8 mouse cellular contexts compared by ENCODE assay signal in the genomic region with DNA sequence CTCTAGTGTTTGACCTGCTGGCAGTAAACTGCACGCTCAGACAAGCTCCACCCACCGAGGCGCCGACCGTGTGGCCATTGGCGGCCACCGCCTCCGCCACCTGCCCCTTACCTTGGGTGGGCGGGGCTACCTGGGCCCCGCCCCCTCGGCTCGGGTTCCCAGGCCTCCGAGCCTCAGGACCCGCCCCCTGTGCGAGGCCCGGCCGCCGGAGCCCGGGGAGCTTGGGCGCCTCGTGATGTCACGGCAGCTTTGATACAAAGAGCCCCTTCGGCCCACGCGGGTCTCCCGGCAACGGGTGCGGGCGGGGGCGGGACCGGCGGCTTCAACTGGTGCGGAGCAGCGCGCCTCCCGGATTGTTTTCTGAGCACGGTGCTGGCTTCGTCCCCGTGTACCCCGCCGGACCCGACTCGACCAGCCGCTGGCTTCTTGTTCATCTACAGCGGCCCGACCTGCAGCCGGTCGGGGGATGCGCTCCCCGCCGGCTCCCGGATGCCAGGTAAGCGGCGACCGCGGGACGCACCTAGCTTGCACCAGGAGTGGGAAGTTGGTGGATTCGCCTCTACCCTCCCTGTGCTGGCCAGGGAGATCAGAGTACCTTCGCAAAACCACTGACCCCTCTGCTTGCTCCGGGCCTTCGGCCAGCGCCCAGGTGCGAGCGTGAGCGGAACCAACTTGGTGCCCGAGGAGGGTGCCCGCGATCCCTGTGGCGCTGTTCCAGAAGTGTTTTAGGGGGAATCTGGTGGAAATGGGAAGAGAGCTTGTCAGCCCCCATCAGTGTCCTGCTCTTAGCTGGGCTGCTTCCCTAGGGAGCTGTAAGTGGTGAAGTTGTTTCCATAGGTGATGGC.
A peak's percentile ranks its signal among the peaks of the same experiment; 100 is the strongest.
DNase-seq lines count a peak whose midpoint lies in the region; ATAC-seq and TF ChIP-seq lines count a peak whose summit lies in the region.

No protein-coding gene starts in this region.

- peak overlapping the region; percentile 48 for H3K4me3 ChIP-seq in intestine, postnatal 0 days (ENCODE audit: low read depth, low read length)
- peak overlapping the region; percentile 65 for H3K4me3 ChIP-seq in limb, embryonic 12.5 days (replicated peaks)
- H3K4me3 ChIP-seq in midbrain, embryonic 13.5 days (replicated peaks): peak overlapping the region; percentile 57

- H3K9me3 ChIP-seq in intestine, postnatal 0 days (ENCODE audit: control insufficient read depth): no peaks in the 10 kb centered on the region
- no peaks in the 10 kb centered on the region for H3K9me3 ChIP-seq in limb, embryonic 12.5 days
- H3K9me3 ChIP-seq in midbrain, embryonic 13.5 days: no peaks in the 10 kb centered on the region

- H3K27ac ChIP-seq in intestine, postnatal 0 days (ENCODE audit: low read depth, low read length): peak overlapping the region; percentile 17; the same call in 1 of the 2 replicates
- H3K27ac ChIP-seq in limb, embryonic 12.5 days: peak overlapping the region; percentile 83
- H3K27ac ChIP-seq in midbrain, embryonic 13.5 days: 0 out of 2 replicates have a peak overlapping the region, but pooled peaks have one; percentile 8

- WGBS in intestine, postnatal 0 days: under 1% methylated on average over 67 of the region's 69 CpGs
- under 1% methylated on average over 69 of the region's 69 CpGs for WGBS in limb, embryonic 12.5 days
- WGBS in midbrain, embryonic 13.5 days: under 1% methylated on average over 66 of the region's 69 CpGs

- peak; percentile 58 for DNase-seq in adrenal gland, adult 8-10 months
- DNase-seq in cerebellum, postnatal 14 days: peak; percentile 85 to 86
- DNase-seq in frontal cortex, postnatal 36 days (ENCODE audit: low spot score in 2 of 2): peak; percentile 71 to 79
- peak; percentile 42 for DNase-seq in spleen, adult 12 weeks (ENCODE audit: low spot score)

- TF ChIP-seq CTCF in intestine, postnatal 0 days (IDR thresholded peaks at IDR 0.05; ENCODE audit: low read depth): no peak

- no peaks in the 10 kb centered on the region for H3K36me3 ChIP-seq in intestine, postnatal 0 days (ENCODE audit: control insufficient read depth, insufficient read depth)
- no peaks in the 10 kb centered on the region for H3K36me3 ChIP-seq in limb, embryonic 12.5 days
- H3K36me3 ChIP-seq in midbrain, embryonic 13.5 days: no peaks in the 10 kb centered on the region

- H3K4me1 ChIP-seq in intestine, postnatal 0 days (replicated peaks; ENCODE audit: control insufficient read depth, insufficient read depth, low read length): no peaks in the 10 kb centered on the region
- peaks cover 35% of the 10 kb centered on the region for H3K4me1 ChIP-seq in limb, embryonic 12.5 days (replicated peaks)
- peaks cover 36% of the 10 kb centered on the region for H3K4me1 ChIP-seq in midbrain, embryonic 13.5 days (replicated peaks)

- H3K27me3 ChIP-seq in intestine, postnatal 0 days (replicated peaks; ENCODE audit: control insufficient read depth, insufficient read depth, low read length): no peaks in the 10 kb centered on the region
- H3K27me3 ChIP-seq in limb, embryonic 12.5 days: peaks cover 3% of the 10 kb centered on the region; the same call in 1 of the 2 replicates
- no peaks in the 10 kb centered on the region; the same call in 1 of the 2 replicates for H3K27me3 ChIP-seq in midbrain, embryonic 13.5 days

- H3K4me2 ChIP-seq in intestine, postnatal 0 days (replicated peaks; ENCODE audit: low read depth): peak overlapping the region; percentile 92
- peak overlapping the region; percentile 73 for H3K4me2 ChIP-seq in limb, embryonic 12.5 days
- peak overlapping the region; percentile 93 for H3K4me2 ChIP-seq in midbrain, embryonic 13.5 days (replicated peaks)

- peak overlapping the region; percentile 43 for H3K9ac ChIP-seq in intestine, postnatal 0 days (ENCODE audit: low read depth, low read length)
- peak overlapping the region; percentile 78 for H3K9ac ChIP-seq in limb, embryonic 12.5 days (replicated peaks)
- H3K9ac ChIP-seq in midbrain, embryonic 13.5 days (replicated peaks): peak overlapping the region; percentile 79

- ATAC-seq in intestine, postnatal 0 days: peak; percentile 90
- ATAC-seq in limb, embryonic 12.5 days (ENCODE audit: insufficient number of reproducible peaks, insufficient read depth, low FRiP score, low TSS enrichment, low read depth): peak; percentile 83
- ATAC-seq in midbrain, embryonic 13.5 days: peak; percentile 88
- ATAC-seq in monocyte, adult 5-6 weeks (replicated peaks; ENCODE audit: insufficient number of reproducible peaks, low FRiP score, low TSS enrichment, poor library complexity, severe bottlenecking): no peak

Comparison
In these comparisons a context has a peak if more than half of its experiments do, and no peak if none do; other contexts are left out.
1. H3K27ac ChIP-seq: peak in every context shown above with its lines; median percentile 83 in limb, embryonic 12.5 days; 17 in intestine, postnatal 0 days; 8 in midbrain, embryonic 13.5 days.